Mouse (Mus musculus): ENCODE results near the gene Mapk9.

Gene Mapk9

GRCm38 (mm10) chr11:49841886-49842285, 4.7 kb upstream of the Mapk9 start:
- no peak for DNase-seq

GRCm38 (mm10) chr11:49842718-49843117, 3.8 kb upstream of the Mapk9 start:
- DNase-seq = no peak

GRCm38 (mm10) chr11:49844311-49844710, 2.2 kb upstream of the Mapk9 start:
- no peak for DNase-seq

- peak; percentile 59 to 78 for DNase-seq
These were observed 1.6 kb upstream of the Mapk9 start for GRCm38 (mm10) chr11:49844969-49845368.

GRCm38 (mm10) chr11:49845958-49846357, 593 bp upstream of the Mapk9 start:
- no peak for DNase-seq

- DNase-seq = peak; percentile 42 to 43
These were observed 690 bp downstream of the Mapk9 start for GRCm38 (mm10) chr11:49847071-49847810.

GRCm38 (mm10) chr11:49847811-49848078, 1.2 kb downstream of the Mapk9 start:
- no peak for DNase-seq

- DNase-seq = no peak
These were observed 1.7 kb downstream of the Mapk9 start for GRCm38 (mm10) chr11:49848080-49848815.

- no peak for DNase-seq
These were observed 3.8 kb downstream of the Mapk9 start for GRCm38 (mm10) chr11:49850331-49850730.

- DNase-seq = no peak
These were observed 8.6 kb downstream of the Mapk9 start for GRCm38 (mm10) chr11:49855144-49855543.

- no peak for DNase-seq
These were observed 14.6 kb downstream of the Mapk9 start for GRCm38 (mm10) chr11:49861139-49861538.

GRCm38 (mm10) chr11:49863926-49864325, 17.4 kb downstream of the Mapk9 start:
- no peak for DNase-seq

GRCm38 (mm10) chr11:49867320-49867719, 20.8 kb downstream of the Mapk9 start:
- DNase-seq = peak in 1 of 2 experiments; percentile 1

GRCm38 (mm10) chr11:49869762-49870161, 23.2 kb downstream of the Mapk9 start:
- DNase-seq = peak; percentile 27 to 69

GRCm38 (mm10) chr11:49871914-49872313, 25.4 kb downstream of the Mapk9 start:
- peak; percentile 21 to 51 for DNase-seq

- peak in 1 of 2 experiments; percentile 16 for DNase-seq
These were observed 26.2 kb downstream of the Mapk9 start for GRCm38 (mm10) chr11:49872779-49873178.

GRCm38 (mm10) chr11:49876948-49877817, 30.6 kb downstream of the Mapk9 start:
- DNase-seq = peak; percentile 31 to 51

- DNase-seq = peak; percentile 72 to 81
These were observed 33.5 kb downstream of the Mapk9 start for GRCm38 (mm10) chr11:49879950-49880642.

- DNase-seq = no peak
These were observed 36.8 kb downstream of the Mapk9 start for GRCm38 (mm10) chr11:49883394-49883793.

GRCm38 (mm10) chr11:49888469-49888868, 41.9 kb downstream of the Mapk9 start:
- DNase-seq = no peak

GRCm38 (mm10) chr11:49891993-49892392, 45.4 kb downstream of the Mapk9 start:
- no peak for DNase-seq

GRCm38 (mm10) chr11:49893806-49894205, 47.3 kb downstream of the Mapk9 start:
- DNase-seq = no peak
